Mouse (Mus musculus) embryonic facial prominence, embryonic 13.5 days (tissue): ENCODE results near the gene Nat14. TPM values are rescaled to one million over a fixed set of nuclear protein-coding genes. Genes with fewer than 3 reads are reported as not detected.
"Not testable (repeated sequence)": the region's sequence is repeated elsewhere in the genome, so short reads cannot be mapped to it uniquely, and the experiment has no call there.

Source experiments
- ATAC-seq: fragments of 200-750 bp; cut with Nextera tagmentation; 2 replicates; pipeline ENCODE4 v1.8.0; 2017; ENCODE audit warnings: low read depth; ENCODE audit not compliant: insufficient number of reproducible peaks, insufficient read depth, low FRiP score, low TSS enrichment
- H3K27ac ChIP-seq: fragments of 300-500 bp; sonication (generic); 2 replicates; pipeline ENCODE4 v1.5.1; 2015; ENCODE audit warnings: moderate library complexity, mild to moderate bottlenecking, inconsistent platforms
- H3K27me3 ChIP-seq: fragments of 300-500 bp; sonication (generic); 2 replicates; pipeline ENCODE4 v1.6.1; 2015; ENCODE audit warnings: mild to moderate bottlenecking, inconsistent platforms
- H3K36me3 ChIP-seq: fragments of 300-500 bp; sonication (generic); 2 replicates; pipeline ENCODE4 v1.6.1; 2015; ENCODE audit warnings: mild to moderate bottlenecking, inconsistent platforms
- H3K4me1 ChIP-seq: fragments of 300-500 bp; sonication (generic); 2 replicates; pipeline ENCODE4 v1.6.1; 2015; ENCODE audit warnings: inconsistent platforms
- H3K4me2 ChIP-seq: fragments of 300-500 bp; sonication (generic); 2 replicates; pipeline ENCODE4 v1.6.1; 2015; ENCODE audit warnings: moderate library complexity, mild to moderate bottlenecking, inconsistent platforms
- H3K4me3 ChIP-seq: fragments of 300-500 bp; sonication (generic); 2 replicates; pipeline ENCODE4 v1.5.1; 2015; ENCODE audit warnings: mild to moderate bottlenecking, inconsistent platforms
- H3K9ac ChIP-seq: fragments of 300-500 bp; sonication (generic); 2 replicates; pipeline ENCODE4 v1.6.1; 2015; ENCODE audit warnings: mild to moderate bottlenecking, inconsistent platforms
- H3K9me3 ChIP-seq: fragments of 300-500 bp; sonication (generic); 2 replicates; pipeline ENCODE4 v1.6.1; 2016; ENCODE audit warnings: inconsistent platforms
- WGBS: fragments of 180-500 bp; shearing (Covaris S2); methylation state at CpG from one replicate; pipeline ENCODE4 v1.1.7; 2015; ENCODE audit warnings: mixed read lengths; 5-methylcytosine and 5-hydroxymethylcytosine counted together
- polyA plus RNA-seq: library from polyadenylated mRNA; unstranded; fragments of >200 nt; fragmentation: Nextera tagmentation; extraction: Ambion mirVana; gene quantifications from 2 replicates; pipeline ENCODE4 v1.2.1, GENCODE M21; 2015

Gene Nat14
- 3.3 and 4.6 TPM in 2 replicates for polyA plus RNA-seq

DNA sequence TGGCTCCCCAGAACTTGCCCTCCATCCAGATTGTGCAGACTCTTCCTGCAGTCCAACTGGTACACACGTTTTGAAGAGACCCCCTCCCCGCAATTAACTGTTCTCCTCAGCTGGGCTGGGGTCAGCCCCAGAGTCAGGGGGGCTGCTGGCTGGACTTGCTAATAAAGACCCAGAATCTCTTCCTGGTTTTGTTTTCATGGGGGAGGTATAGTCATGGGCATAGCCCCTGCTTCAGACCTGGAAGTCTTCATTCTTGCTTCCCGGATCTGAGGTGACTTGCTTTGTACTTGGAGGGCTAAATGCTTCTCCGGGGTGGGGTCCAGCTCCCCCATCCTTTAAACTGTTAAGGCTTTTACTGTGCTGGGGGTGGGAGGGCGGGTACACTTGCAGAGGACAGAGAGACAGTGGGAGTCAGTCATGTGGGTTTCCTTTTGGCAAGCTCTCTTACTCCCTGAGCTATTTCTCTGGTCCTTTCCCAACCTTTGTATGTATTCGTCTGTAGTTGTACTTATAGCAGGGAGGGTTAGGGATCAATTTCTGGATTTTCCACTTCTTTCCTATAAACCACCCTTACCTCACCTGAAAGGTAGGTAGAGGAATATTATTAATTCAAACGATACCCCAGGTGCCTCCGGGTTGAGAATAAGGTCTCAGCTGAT lies at the start of gene Nat14:
Gene Nat14, plus strand, starts transcription at position 205 of the 659 bp plus-strand sequence.
- 33% methylated on average over 8 of the region's 8 CpGs for WGBS
- ATAC-seq: no peak
- H3K4me2 ChIP-seq: peak within 1 kb of the TSS; percentile 80
- H3K9ac ChIP-seq: peak within 1 kb of the TSS; percentile 58
- no peaks in the 10 kb centered on the region for H3K27me3 ChIP-seq
- peaks cover 57% of the 10 kb centered on the region for H3K4me1 ChIP-seq
- no peaks in the 10 kb centered on the region for H3K9me3 ChIP-seq
- peaks cover 43% of the 10 kb centered on the region for H3K36me3 ChIP-seq
- peak within 1 kb of the TSS; percentile 90 for H3K27ac ChIP-seq
- H3K4me3 ChIP-seq: peak within 1 kb of the TSS; percentile 41

- H3K9ac ChIP-seq: peak within 1 kb of the TSS; percentile 75
- no peaks in the 10 kb centered on the region for H3K27me3 ChIP-seq
- H3K4me1 ChIP-seq: peaks cover 13% of the 10 kb centered on the region
- no peaks in the 10 kb centered on the region for H3K36me3 ChIP-seq
- peak; percentile 98 for ATAC-seq
- under 1% methylated on average over 22 of the region's 22 CpGs for WGBS
- H3K9me3 ChIP-seq: no peaks in the 10 kb centered on the region
- H3K27ac ChIP-seq: no peak within 1 kb of the TSS
- H3K4me2 ChIP-seq: peak within 1 kb of the TSS; percentile 85
- peak within 1 kb of the TSS; percentile 59 for H3K4me3 ChIP-seq
Measured at GRCm38 (mm10) chr7:4876753-4877221, 45.0 kb upstream of the Nat14 start, which contains the start of gene Isoc2a. TSS of gene Isoc2a (plus strand) at chr7:4877153.

- no peaks in the 10 kb centered on the region for H3K27me3 ChIP-seq
- peak overlapping the region; percentile 75 for H3K9ac ChIP-seq
- H3K4me3 ChIP-seq: peak overlapping the region; percentile 59
- 0 out of 2 replicates have a peak, but pooled peaks have one; percentile 15 for ATAC-seq
- peak overlapping the region; percentile 85 for H3K4me2 ChIP-seq
- H3K4me1 ChIP-seq: peaks cover 13% of the 10 kb centered on the region
- 6% methylated on average over 11 of the region's 11 CpGs for WGBS
- H3K9me3 ChIP-seq: no peaks in the 10 kb centered on the region
- no peaks in the 10 kb centered on the region for H3K36me3 ChIP-seq
- H3K27ac ChIP-seq: no peak overlapping the region
Measured at GRCm38 (mm10) chr7:4877226-4877625, 44.6 kb upstream of the Nat14 start.

DNA sequence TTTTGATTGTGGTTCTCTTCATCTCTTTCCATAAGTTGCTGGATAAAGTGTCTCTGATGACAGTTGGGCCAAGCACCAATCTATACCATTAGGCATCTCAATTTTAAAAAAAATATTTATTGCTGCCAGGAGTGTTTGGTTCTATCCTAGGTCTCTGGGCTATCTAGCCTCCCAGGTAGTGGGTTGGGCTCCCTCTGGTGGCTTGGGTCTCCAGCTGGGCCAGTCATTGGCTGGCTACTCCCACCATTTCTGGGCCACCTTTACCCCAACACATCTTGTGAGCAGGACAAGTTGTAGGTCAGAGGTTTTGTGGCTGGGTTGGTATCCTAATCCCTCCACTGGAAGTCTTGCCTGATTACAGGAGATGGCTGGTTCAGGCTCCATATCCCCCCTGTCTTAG lies 43.6 kb upstream of the Nat14 start:
- no peak overlapping the region for H3K9ac ChIP-seq
- H3K27ac ChIP-seq: no peak overlapping the region
- no peak overlapping the region for H3K4me3 ChIP-seq
- no peaks in the 10 kb centered on the region for H3K36me3 ChIP-seq
- ATAC-seq: no peak
- H3K4me1 ChIP-seq: peaks cover 13% of the 10 kb centered on the region
- no peaks in the 10 kb centered on the region for H3K9me3 ChIP-seq
- H3K4me2 ChIP-seq: peak overlapping the region; percentile 85
- no peaks in the 10 kb centered on the region for H3K27me3 ChIP-seq

DNA sequence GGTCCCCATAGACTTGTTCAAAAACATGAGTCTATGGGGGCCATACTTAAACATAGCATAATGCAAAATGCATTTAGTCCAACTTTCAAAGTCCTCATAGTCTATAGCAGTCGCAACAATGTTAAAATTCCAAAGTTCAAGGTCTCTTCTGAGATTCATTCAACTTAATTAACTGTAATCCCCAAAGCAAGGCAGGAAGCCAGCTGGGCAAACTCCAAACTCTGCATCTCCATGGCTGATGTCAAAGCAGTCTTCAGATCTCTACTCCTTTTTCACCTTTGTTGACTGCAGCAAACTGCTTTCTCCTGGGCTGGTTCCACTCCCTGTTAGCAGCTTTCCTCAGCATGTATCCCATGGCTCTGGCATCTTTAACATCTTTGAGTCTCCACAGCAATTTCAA lies 42.8 kb upstream of the Nat14 start:
- H3K4me1 ChIP-seq: peaks cover 13% of the 10 kb centered on the region
- not testable (repeated sequence) for ATAC-seq, H3K27me3 ChIP-seq, H3K4me2 ChIP-seq, H3K9me3 ChIP-seq, H3K4me3 ChIP-seq, H3K9ac ChIP-seq, H3K36me3 ChIP-seq, H3K27ac ChIP-seq
- 82% methylated on average over 1 of the region's 1 CpGs for WGBS

DNA sequence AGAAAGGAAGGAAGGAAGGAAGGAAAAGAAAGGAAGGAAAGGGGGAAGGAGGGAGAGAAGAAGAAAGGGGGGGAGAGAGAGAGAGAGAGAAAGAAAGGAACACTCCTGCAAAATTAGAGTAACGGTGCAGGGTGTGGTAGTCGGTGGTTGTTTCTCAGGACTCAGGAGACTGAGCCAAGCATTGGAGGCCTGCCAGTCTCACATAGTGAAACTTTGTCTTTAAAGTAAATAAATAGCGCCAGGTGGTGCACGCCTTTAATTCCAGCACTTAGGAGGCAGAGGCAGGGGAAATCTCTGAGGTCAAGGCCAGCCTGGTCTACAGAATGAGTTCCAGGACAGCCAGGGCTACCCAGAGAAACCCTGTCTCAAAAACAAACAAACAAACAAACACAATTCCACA lies 35.1 kb upstream of the Nat14 start:
- H3K27me3 ChIP-seq: no peaks in the 10 kb centered on the region
- H3K9me3 ChIP-seq: no peaks in the 10 kb centered on the region
- H3K4me3 ChIP-seq: no peak overlapping the region
- H3K27ac ChIP-seq: no peak overlapping the region
- no peaks in the 10 kb centered on the region for H3K4me1 ChIP-seq
- WGBS: 70% methylated on average over 4 of the region's 4 CpGs
- no peak overlapping the region for H3K9ac ChIP-seq
- H3K4me2 ChIP-seq: no peak overlapping the region
- no peaks in the 10 kb centered on the region for H3K36me3 ChIP-seq
- ATAC-seq: no peak

DNA sequence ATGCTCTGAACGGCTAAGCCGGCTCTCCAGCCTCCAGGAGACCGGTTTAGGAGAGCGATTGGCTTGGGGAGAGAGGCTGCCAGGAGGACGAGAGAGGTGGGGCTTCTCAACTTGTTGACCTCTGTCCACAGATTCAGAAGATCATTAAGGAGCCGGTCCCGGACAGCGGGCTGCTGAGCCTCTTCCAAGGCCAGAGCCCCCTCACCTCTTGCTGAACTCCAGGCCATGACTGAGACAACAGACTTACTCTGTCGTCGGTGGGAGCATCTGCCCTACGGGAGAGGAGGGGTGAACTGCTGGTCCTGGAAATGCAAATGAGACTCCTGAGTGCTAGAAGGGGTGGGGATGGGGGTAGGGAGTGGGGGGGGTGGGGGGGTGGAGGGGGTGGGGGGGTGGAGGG lies 26.6 kb upstream of the Nat14 start:
- Histone ChIP-seq H3K36me3 (no peaks in the 10 kb centered on the region), H3K9me3 (no peaks in the 10 kb centered on the region), H3K27ac (no peak overlapping the region), H3K4me1 (peaks cover 8% of the 10 kb centered on the region), H3K27me3 (peaks cover 21% of the 10 kb centered on the region), H3K4me3 (no peak overlapping the region), H3K4me2 (no peak overlapping the region), H3K9ac (no peak overlapping the region)
- no peak for ATAC-seq
- 68% methylated on average over 11 of the region's 11 CpGs for WGBS

GRCm38 (mm10) chr7:4898851-4899648 lies 22.8 kb upstream of the Nat14 start:
- ATAC-seq: peak; percentile 20; the same call in 1 of the 2 replicates
- Histone ChIP-seq H3K4me2 (peak overlapping the region; percentile 56), H3K36me3 (no peaks in the 10 kb centered on the region), H3K9ac (peak overlapping the region; percentile 46), H3K4me3 (peak overlapping the region; percentile 28; the same call in 1 of the 2 replicates), H3K4me1 (peaks cover 8% of the 10 kb centered on the region), H3K27me3 (peaks cover 29% of the 10 kb centered on the region), H3K27ac (no peak overlapping the region), H3K9me3 (peaks cover 4% of the 10 kb centered on the region; the same call in 1 of the 2 replicates)
- WGBS: 17% methylated on average over 17 of the region's 18 CpGs

DNA sequence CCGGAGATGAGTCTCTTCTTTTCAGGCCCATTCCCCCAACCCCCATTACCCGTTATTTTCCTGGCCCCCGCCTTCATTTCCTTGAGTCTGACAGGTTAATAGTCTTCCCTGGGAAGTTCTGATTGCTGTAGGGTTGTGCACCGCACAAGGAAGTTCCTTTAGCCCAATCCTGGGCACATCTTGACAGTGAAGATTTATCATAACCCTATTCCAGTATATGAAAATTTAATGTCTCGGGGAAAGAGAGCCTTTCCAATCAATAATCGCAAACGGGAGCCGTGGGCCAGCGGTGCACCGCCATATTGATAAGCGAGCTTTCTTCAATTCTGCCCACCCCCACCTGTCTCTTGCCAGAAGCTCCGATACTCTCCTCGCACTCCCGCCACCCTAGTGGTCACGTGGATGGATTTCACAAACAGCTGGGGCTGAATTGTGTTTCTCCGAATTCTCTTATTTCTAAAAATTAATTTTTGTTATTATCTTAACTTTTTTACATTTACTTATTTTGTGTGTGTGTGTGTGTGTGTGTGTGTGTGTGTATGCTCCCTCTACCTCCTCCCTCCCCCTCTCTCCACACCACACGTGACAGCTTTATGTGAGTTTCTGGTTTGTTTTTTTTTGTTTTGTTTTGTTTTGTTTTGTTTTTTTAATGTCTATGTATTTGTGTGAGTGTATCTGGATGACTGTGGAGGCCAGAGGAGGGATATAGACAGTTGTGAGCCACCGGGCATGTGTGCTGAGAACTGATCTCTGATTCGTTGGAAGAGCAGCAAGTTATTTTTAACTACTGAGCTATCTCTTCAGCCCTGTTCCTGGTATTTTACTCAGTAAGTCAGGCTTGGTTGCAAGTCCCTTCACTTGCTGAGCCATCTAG lies 21.9 kb upstream of the Nat14 start:
- H3K4me1 ChIP-seq: peaks cover 8% of the 10 kb centered on the region
- 5% methylated on average over 19 of the region's 19 CpGs for WGBS
- peaks cover 29% of the 10 kb centered on the region for H3K27me3 ChIP-seq
- peak overlapping the region; percentile 28 for H3K4me3 ChIP-seq
- peaks cover 4% of the 10 kb centered on the region; the same call in 1 of the 2 replicates for H3K9me3 ChIP-seq
- no peak overlapping the region for H3K27ac ChIP-seq
- no peak for ATAC-seq
- H3K9ac ChIP-seq: peak overlapping the region; percentile 46
- no peaks in the 10 kb centered on the region for H3K36me3 ChIP-seq
- H3K4me2 ChIP-seq: peak overlapping the region; percentile 56

GRCm38 (mm10) chr7:4900523-4900851 lies 21.3 kb upstream of the Nat14 start:
- peaks cover 4% of the 10 kb centered on the region; the same call in 1 of the 2 replicates for H3K9me3 ChIP-seq
- H3K4me3 ChIP-seq: peak overlapping the region; percentile 28; the same call in 1 of the 2 replicates
- H3K4me1 ChIP-seq: peaks cover 8% of the 10 kb centered on the region
- no peaks in the 10 kb centered on the region for H3K36me3 ChIP-seq
- H3K27me3 ChIP-seq: peaks cover 29% of the 10 kb centered on the region
- peak overlapping the region; percentile 56 for H3K4me2 ChIP-seq
- ATAC-seq: no peak
- 21% methylated on average over 11 of the region's 11 CpGs for WGBS
- H3K27ac ChIP-seq: no peak overlapping the region
- H3K9ac ChIP-seq: no peak overlapping the region

DNA sequence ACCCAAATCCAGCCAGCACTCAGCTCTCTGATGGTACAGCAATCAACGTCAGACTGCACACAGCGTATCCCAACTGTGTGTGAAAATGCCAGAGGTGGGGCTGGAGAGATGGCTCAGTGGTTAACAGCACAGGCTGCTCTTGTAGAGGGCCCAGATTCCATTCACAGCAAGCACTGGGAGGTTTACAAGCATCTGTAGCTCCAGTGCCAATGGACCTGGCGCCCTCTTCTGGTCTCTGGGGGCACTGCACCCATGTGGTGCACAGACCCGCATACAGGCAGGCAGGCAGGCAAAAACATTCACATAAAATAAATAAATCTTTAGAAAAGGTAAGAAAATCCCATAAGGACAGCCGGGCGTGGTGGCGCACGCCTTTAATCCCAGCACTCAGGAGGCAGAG lies 20.7 kb upstream of the Nat14 start:
- no peak for ATAC-seq

More for the DNA sequence above, 20.7 kb upstream of the Nat14 start:
- Histone ChIP-seq H3K36me3 (no peaks in the 10 kb centered on the region), H3K9ac (no peak overlapping the region), H3K9me3 (peaks cover 4% of the 10 kb centered on the region; the same call in 1 of the 2 replicates), H3K27me3 (peaks cover 29% of the 10 kb centered on the region), H3K4me3 (no peak overlapping the region), H3K4me2 (no peak overlapping the region), H3K27ac (no peak overlapping the region), H3K4me1 (peaks cover 8% of the 10 kb centered on the region)
- WGBS: 47% methylated on average over 8 of the region's 8 CpGs
